Mouse (Mus musculus) neutrophil, adult 5-6 weeks (primary cell): ENCODE data around the gene E130309D02Rik. TPM values are rescaled to one million over a fixed set of nuclear protein-coding genes. Genes with fewer than 3 reads are reported as not detected.

Experiments
- ATAC-seq: fragments of 151-379, 151-347 bp; 2 replicates; pipeline ENCODE4 v1.8.0; 2017; ENCODE audit warnings: mild to moderate bottlenecking, moderate TSS enrichment; ENCODE audit not compliant: insufficient number of reproducible peaks, poor library complexity, low FRiP score, severe bottlenecking; ENCODE audit errors: extremely low read depth
- total RNA-seq: library from RNA; stranded (forward); fragments of 200-1000 nt; gene quantifications from 2 replicates; pipeline ENCODE4 v1.2.3, GENCODE M21; 2017

Gene E130309D02Rik
- 14.1 and 15.0 TPM in 2 replicates for total RNA-seq

GRCm38 (mm10) chr5:143314730-143315513 is at the start of gene E130309D02Rik:
Gene E130309D02Rik (minus strand): TSS chr5:143315360.
- ATAC-seq: peak; percentile 63

DNA sequence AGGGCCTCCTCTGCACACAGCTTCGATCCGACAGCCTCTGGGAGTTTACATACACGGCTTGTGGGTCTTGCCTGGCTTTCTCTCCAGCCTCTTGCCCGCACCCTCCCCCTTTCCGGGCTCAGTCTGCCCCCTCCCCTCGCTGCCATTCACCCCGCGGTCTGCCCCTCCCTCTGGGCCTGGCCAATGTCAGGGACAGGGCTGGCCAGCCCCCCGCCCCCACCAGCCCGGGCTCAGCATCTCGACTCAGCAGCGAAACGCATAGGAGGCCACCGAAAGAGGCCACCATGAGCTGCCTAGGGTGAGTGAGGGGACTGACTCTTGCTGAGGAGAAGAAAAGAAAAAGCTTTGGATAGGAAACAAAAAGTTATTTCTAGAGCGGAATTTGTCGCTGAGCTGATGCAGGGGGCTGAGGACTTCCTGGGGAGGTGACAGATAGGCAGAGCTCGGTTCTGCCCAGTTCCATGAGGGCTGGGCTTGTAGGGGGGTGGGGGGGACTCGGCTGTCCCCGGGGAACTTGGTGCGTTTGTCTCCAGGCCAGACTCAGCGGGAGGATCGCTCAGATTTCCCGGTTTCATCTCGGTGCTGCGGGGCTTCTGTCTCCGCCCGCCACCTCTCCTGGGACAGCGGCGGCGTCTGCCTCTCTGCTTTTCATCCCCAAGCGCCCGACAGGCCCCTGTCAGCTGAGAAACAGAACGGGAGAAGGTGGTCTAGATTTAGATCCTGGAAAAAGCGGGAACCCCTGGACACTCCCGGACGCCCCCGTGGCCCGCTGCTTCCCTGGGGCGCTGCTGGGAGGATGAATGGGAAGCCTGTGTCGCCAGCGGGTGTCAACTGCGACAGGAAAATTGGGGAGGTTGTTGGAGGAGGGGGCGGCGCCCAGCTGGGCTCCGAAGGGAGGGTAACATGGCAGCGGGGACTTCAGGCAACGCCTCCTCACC is 48.8 kb upstream of the E130309D02Rik start:
- no peak for ATAC-seq

GRCm38 (mm10) chr5:143361428-143361827 is 46.3 kb upstream of the E130309D02Rik start:
- no peak for ATAC-seq

- no peak for ATAC-seq
Measured at GRCm38 (mm10) chr5:143360000-143360399, 44.8 kb upstream of the E130309D02Rik start.

DNA sequence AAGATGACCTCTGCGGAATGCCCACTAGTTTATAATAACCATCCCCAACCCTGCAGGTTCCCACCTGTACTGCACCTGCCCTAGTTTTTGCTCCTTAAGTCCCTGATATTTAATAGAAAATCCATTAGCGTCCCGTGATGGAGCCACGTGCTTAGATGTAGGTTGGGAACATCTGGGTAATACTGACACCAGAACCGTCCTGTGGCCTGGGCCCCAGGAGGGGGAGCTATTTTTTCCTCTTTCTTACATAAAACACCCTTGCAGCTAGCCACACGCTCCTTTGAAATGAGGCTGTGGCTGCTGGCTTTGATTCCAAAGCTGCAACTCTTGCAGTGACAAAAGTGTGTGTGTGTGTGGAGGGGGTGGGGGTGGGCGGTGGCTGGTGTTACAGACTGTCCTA is 44.1 kb upstream of the E130309D02Rik start:
- no peak for ATAC-seq

DNA sequence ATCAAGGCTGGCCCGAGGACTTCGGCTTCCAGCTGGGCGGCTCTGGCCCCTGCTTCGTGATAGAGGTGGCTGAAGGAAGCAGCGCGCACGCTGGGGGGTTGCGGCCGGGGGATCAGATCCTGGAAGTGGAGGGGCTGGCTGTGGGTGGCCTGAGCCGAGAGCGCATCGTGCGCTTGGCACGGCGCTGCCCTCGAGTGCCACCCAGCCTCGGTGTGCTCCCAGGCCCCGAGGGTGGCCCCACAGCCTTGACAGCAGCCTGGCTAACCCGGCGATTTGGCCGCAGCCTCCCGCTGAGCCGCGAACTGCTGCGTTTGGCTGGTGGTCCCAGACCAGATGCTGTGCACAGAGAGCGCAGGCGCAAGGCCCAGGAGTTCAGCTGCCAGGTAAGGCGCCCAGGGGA is 42.4 kb upstream of the E130309D02Rik start:
- no peak for ATAC-seq

GRCm38 (mm10) chr5:143356686-143357388 is 41.7 kb upstream of the E130309D02Rik start, which contains the start of gene Grid2ip:
Gene Grid2ip (plus strand): TSS chr5:143357338.
- ATAC-seq: no peak

DNA sequence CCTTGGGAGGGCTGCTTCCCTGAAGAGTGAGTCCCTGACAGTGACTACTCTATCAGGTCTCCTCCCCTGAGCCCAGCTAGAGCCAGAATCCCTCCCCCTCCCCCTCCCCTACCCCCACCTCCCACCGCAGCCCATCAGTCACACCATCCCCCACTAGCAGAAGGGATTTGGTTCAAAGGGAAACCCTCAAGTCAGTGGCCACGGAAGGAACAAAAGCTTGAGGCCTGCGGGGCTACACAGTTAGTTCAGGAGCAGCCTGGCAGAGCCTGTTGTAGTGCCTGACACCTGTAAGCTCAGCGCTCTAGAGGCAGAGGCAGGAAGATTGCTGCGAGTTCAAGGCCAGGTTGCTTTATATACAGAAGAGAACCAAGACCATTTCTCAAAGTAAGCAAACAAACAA is 40.9 kb upstream of the E130309D02Rik start:
- ATAC-seq: no peak

DNA sequence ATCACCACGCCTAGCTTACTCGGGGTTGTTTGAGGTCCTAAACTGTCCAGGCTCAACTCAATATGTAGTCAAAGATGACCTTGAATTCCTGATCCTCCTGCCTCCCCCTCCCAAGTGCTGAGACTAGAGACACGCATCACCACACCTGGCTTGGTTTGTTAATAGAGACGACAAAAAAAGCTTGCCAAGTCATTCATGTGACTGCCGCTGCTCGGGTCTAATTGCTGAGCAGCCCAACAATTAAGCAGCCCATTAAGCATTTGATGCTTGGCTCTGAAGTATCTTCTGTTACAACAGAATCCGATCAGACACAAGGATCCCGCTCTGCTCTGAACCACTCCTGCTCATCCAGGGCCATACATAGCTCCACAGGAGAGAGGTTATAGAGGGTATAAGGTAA is 31.2 kb upstream of the E130309D02Rik start:
- ATAC-seq: no peak

GRCm38 (mm10) chr5:143339603-143340002 is 24.4 kb upstream of the E130309D02Rik start:
- no peak for ATAC-seq

- ATAC-seq: no peak
Measured at GRCm38 (mm10) chr5:143336559-143336958, 21.4 kb upstream of the E130309D02Rik start.

DNA sequence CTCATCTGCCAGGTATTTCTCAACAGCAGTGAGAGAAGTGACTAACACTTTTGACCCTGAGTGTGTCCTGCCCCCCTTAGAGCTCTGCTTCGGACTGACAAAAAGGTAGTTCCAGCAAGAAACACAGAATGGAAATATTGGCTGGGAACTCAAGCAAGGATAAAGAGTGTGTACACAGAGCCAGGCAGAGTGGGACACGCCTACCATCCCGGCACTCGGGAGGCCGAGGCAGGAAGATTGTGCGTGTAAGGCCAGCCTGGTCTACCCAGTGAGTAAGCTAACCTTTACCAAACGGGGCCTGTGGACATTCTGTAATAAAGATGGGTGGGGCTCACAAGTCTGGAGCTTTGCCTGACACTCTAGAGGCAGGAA is 19.9 kb upstream of the E130309D02Rik start:
- ATAC-seq: no peak

DNA sequence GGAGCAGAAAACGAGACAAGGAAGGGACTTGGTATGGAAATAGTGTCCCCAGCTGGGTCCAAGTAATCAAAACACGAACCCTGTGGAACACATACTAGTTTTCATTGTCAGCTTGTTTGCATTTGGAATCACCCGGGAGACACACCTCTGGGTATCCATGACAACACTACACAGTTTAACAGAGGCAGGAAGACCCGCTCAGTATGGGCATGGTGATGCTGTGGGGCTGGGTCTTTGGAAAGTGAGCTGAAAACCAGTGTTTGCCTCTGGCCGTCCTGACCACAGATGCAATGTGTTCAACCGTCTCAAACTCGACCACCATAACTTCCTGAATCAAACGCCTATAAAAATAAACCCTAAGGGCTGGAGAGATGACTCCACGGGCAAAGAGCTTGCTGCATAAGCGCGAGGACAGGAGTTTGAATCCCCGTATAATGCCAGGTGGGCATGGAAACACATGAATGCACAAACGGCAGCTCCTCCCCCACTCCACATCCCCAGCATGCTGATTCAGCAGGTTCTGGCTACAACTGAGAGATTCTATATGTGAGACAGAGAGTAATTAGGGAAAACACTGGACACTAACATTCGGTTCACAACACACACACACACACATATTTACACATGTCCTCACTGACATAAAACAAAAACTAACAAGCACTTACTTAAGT is 19.4 kb upstream of the E130309D02Rik start:
- ATAC-seq: no peak

DNA sequence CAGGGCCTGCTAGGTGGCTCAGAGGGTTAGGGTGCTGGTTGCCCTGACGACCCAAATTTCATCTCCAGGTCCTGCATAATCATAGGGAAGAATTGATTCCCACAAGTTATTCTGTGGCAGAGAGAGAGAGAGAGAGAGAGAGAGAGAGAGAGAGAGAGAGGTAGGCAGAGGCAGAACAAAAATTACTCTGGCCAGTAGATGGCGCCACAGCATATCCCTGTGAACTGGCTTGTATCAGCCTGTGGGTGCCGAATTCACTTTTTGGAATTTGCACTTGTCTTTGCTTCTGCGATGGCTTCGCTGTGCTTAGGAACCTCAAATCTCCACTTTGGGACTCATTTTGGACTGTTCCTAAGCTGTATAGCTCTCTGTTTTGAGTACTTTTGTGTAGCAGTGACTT is 18.7 kb upstream of the E130309D02Rik start:
- peak; percentile 64 for ATAC-seq

GRCm38 (mm10) chr5:143328690-143329495 is 13.7 kb upstream of the E130309D02Rik start, which contains the start of gene Zdhhc4:
Gene Zdhhc4 (minus strand): TSS chr5:143329256.
- peak; percentile 78 for ATAC-seq

- ATAC-seq: no peak
Measured at GRCm38 (mm10) chr5:143317288-143317610, 2.1 kb upstream of the E130309D02Rik start.

DNA sequence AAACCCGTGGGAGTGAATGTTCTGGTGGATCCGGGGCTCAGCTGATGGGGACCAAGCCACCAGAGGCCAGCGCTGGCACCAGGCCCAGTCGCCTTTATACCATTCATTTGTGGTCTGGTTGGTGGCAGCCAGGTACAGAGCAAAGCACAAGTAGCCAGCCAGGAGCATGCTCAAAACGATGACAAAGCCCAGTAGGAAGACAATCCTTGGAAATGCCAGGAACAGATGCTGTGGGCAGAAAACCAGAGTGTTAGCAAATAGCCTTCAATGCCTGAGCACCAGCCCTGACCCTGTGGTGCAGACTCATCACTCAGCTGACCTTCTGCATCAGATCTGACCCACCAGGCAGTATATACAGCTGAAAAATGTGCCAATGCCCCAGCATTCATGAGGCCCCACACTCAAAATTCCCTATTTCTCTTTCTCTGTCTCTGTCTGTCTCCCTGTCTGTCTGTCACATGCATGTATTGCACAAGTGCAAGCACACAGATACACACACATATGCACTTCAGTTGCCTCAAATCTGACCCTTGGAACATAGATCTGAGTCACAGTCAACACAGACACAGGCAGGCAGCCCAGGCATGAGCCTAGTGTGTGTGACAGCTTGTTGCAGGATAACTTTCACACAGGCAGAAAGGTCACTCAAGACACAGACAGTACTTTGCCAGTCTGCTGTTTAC is 1.6 kb upstream of the E130309D02Rik start:
- ATAC-seq: no peak

DNA sequence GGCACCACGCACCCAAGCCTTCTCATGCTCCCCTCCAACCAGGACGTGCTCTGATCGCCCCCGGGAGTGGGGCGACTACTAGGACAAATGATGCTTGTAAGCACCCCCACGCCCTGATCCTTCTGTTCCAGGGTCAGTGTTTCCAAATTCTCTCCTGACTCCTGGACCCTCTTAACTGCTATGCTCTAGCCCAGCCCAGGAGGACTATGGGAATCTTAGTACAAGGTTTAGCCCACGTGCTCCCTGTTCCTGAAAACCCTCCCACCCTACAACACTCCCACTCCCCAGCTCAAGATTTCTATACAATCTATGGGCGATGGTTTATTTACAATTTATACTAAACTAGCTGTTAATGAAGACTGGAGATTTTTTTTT is 341 bp upstream of the E130309D02Rik start:
- no peak for ATAC-seq
